Mouse (Mus musculus): ENCODE measurements around the gene Zfand6.

DNA sequence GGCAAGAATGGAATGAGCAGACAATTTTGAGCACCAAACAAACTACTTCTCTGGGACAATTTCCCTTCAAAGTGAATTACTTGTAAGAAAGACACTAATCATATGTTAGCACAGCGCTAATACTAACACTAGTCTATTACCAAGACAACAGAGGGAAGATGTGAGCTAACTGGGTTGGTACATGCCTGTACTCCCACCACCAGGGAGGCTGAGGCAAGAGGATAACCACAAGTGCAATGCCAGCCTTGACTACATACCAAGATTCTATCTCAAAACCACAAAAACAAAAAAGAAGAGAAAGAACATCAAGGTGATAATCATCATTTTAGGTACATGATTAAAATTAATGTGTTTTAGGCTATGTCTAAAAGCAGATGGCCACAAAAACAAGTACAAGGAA, 8.2 kb downstream of the Zfand6 start:
- no peak for TF ChIP-seq CTCF (IDR thresholded peaks at IDR 0.05; ENCODE audit: control insufficient read depth, insufficient read depth, insufficient replicate concordance, low read depth, low read length)
- no peak for TF ChIP-seq POLR2A (IDR thresholded peaks at IDR 0.05; ENCODE audit: control insufficient read depth, low read depth, low read length)

Measured in testis, adult 2 months (tissue).